Mouse (Mus musculus) testis, postnatal 10 days (tissue): ENCODE measurements at regions not wholly inside any gene's neighbourhood (a gene's known extent, or its start where the extent isn't known, plus 50 kb on each side); places are given as distances from the start of the nearest gene placed in this dataset.

Experiments
- DNase-seq: peaks from one replicate; pipeline ENCODE4 v3.0.0; 2021; ENCODE audit warnings: low spot score

- peak; percentile 11 for DNase-seq
These were observed 74.8 kb upstream of the Nfil3 start for GRCm38 (mm10) chr13:53055697-53056096.

- DNase-seq, result peak; percentile 41
These were observed 72.3 kb upstream of the Nfil3 start for GRCm38 (mm10) chr13:53053211-53053610.

- DNase-seq, result peak; percentile 20
These were observed 71.9 kb upstream of the Nfil3 start for GRCm38 (mm10) chr13:53052806-53053205.

GRCm38 (mm10) chr13:53052188-53052587, 71.3 kb upstream of the Nfil3 start:
- peak; percentile 16 for DNase-seq

GRCm38 (mm10) chr13:53051386-53051785, 70.5 kb upstream of the Nfil3 start:
- peak; percentile 25 for DNase-seq

- peak; percentile 35 for DNase-seq
These were observed 68.3 kb upstream of the Nfil3 start for GRCm38 (mm10) chr13:53049176-53049575.

GRCm38 (mm10) chr13:53033189-53033943, 52.5 kb upstream of the Nfil3 start:
- DNase-seq, result no peak
